Mouse (Mus musculus) lung, embryonic 15.5 days (tissue): ENCODE data around the gene Nlrp4e. TPM values are rescaled to one million over a fixed set of nuclear protein-coding genes. Genes with fewer than 3 reads are reported as not detected.
"Not testable (repeated sequence)": the region's sequence is repeated elsewhere in the genome, so short reads cannot be mapped to it uniquely, and the experiment has no call there.

Experiments used
- ATAC-seq: fragments of 200-750 bp; cut with Nextera tagmentation; 2 replicates; pipeline ENCODE4 v1.8.0; 2017; ENCODE audit warnings: moderate number of reproducible peaks, borderline replicate concordance; ENCODE audit not compliant: low FRiP score, low TSS enrichment; ENCODE audit errors: extremely low read depth
- H3K27ac ChIP-seq: fragments of 300-500 bp; sonication (generic); 2 replicates; pipeline ENCODE4 v1.5.1; 2015; ENCODE audit warnings: moderate library complexity, mild to moderate bottlenecking, inconsistent platforms
- H3K27me3 ChIP-seq: fragments of 300-500 bp; sonication (generic); 2 replicates; pipeline ENCODE4 v1.6.1; 2015; ENCODE audit warnings: inconsistent platforms
- H3K36me3 ChIP-seq: fragments of 300-500 bp; sonication (generic); 2 replicates; pipeline ENCODE4 v1.6.1; 2015; ENCODE audit warnings: inconsistent platforms
- H3K4me1 ChIP-seq: fragments of 300-500 bp; sonication (generic); 2 replicates; pipeline ENCODE4 v1.6.1; 2015; ENCODE audit warnings: inconsistent platforms
- H3K4me2 ChIP-seq: fragments of 300-500 bp; sonication (generic); 2 replicates; pipeline ENCODE4 v1.6.1; 2015; ENCODE audit warnings: inconsistent platforms, mild to moderate bottlenecking, moderate library complexity
- H3K4me3 ChIP-seq: fragments of 300-500 bp; sonication (generic); 2 replicates; pipeline ENCODE4 v1.5.1; 2015; ENCODE audit warnings: mild to moderate bottlenecking, inconsistent platforms
- H3K9ac ChIP-seq: fragments of 300-500 bp; sonication (generic); 2 replicates; pipeline ENCODE4 v1.6.1; 2015; ENCODE audit warnings: inconsistent platforms
- H3K9me3 ChIP-seq: fragments of 300-500 bp; sonication (generic); 2 replicates; pipeline ENCODE4 v1.6.1; 2016; ENCODE audit warnings: inconsistent platforms
- WGBS: fragments of 180-500 bp; shearing (Covaris S2); methylation state at CpG from one replicate; pipeline ENCODE4 v1.1.7; 2015; 5-methylcytosine and 5-hydroxymethylcytosine counted together
- microRNA-seq: library from miRNA; unstranded; fragments of <30 nt; microRNA quantifications from one replicate; pipeline ENCODE4, GENCODE M21; 2016
- polyA plus RNA-seq: library from polyadenylated mRNA; unstranded; fragments of >200 nt; fragmentation: Nextera tagmentation; extraction: Ambion mirVana; gene quantifications from 2 replicates; pipeline ENCODE4 v1.2.1, GENCODE M21; 2015

The Nlrp4e gene
- not detected in 2 replicates for polyA plus RNA-seq

DNA sequence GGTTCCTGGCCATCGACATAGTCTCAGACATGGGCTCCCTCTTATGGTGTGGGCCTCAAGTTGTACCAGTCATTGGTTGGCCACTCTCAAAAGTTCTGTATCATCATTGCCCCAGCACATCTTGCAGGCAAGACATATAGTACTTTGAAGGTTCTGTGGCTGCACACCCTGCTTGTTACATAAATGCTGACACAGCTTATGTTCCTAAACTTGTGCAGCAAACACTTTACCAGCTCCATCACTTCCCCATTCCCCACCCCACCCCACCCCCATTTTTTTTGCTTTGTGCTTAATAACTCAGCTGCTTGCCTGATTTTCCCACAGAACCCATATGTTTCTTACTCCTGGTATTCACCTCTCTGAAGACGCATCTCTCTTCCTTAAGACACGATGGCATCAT lies at the start of gene Nlrp4e:
Gene Nlrp4e, plus strand, starts transcription at position 301 of the 400 bp plus-strand sequence.
- not testable (repeated sequence) for ATAC-seq

GRCm38 (mm10) chr7:23251582-23251981 lies 49.4 kb upstream of the Nlrp4e start, which contains the start of gene Vmn1r166:
Vmn1r166 (minus strand) TSS chr7:23251682.
- ATAC-seq, H3K4me3 ChIP-seq: not testable (repeated sequence)
- no CpG with 5 or more reads among the region's 2 CpGs for WGBS

More for the DNA sequence above, at the start of gene Nlrp4e:
- not testable (repeated sequence) for H3K4me3 ChIP-seq, H3K4me2 ChIP-seq, H3K27me3 ChIP-seq, H3K36me3 ChIP-seq, H3K27ac ChIP-seq, H3K4me1 ChIP-seq, H3K9me3 ChIP-seq, H3K9ac ChIP-seq
- WGBS, result 80% methylated on average over 3 of the region's 3 CpGs

GRCm38 (mm10) chr7:23278800-23279199 lies 22.2 kb upstream of the Nlrp4e start, which contains the start of gene Gm6902:
Gm6902 (minus strand) TSS chr7:23278900.
- not testable (repeated sequence) for H3K9ac ChIP-seq, H3K27me3 ChIP-seq, ATAC-seq, H3K36me3 ChIP-seq, H3K9me3 ChIP-seq, H3K4me1 ChIP-seq, H3K4me2 ChIP-seq, H3K4me3 ChIP-seq, H3K27ac ChIP-seq
- WGBS, result no CpG with 5 or more reads among the region's 2 CpGs

More at GRCm38 (mm10) chr7:23251582-23251981, 49.4 kb upstream of the Nlrp4e start, which contains the start of gene Vmn1r166:
- not testable (repeated sequence) for H3K27me3 ChIP-seq, H3K4me1 ChIP-seq, H3K27ac ChIP-seq, H3K9ac ChIP-seq, H3K36me3 ChIP-seq, H3K4me2 ChIP-seq, H3K9me3 ChIP-seq

- not testable (repeated sequence) for H3K4me1 ChIP-seq, H3K4me2 ChIP-seq, H3K36me3 ChIP-seq, H3K4me3 ChIP-seq, H3K27me3 ChIP-seq, ATAC-seq, H3K27ac ChIP-seq, H3K9ac ChIP-seq, H3K9me3 ChIP-seq
- WGBS, result 91% methylated on average over 13 of the region's 13 CpGs
These were observed 57.3 kb downstream of the Nlrp4e start for GRCm38 (mm10) chr7:23358311-23358710.

GRCm38 (mm10) chr7:23385589-23385988 lies 84.6 kb downstream of the Nlrp4e start, which contains the start of gene Nlrp5:
Nlrp5 (plus strand) TSS chr7:23385889.
- no peaks in the 10 kb centered on the region for H3K36me3 ChIP-seq
- ATAC-seq, result no peak
- no peaks in the 10 kb centered on the region for H3K27me3 ChIP-seq
- no peaks in the 10 kb centered on the region for H3K9me3 ChIP-seq
- no peak within 1 kb of the TSS for H3K9ac ChIP-seq
- H3K4me2 ChIP-seq, result no peak within 1 kb of the TSS
- H3K4me1 ChIP-seq, result no peaks in the 10 kb centered on the region
- 67% methylated on average over 10 of the region's 10 CpGs for WGBS
- H3K4me3 ChIP-seq, result no peak within 1 kb of the TSS
- no peak within 1 kb of the TSS for H3K27ac ChIP-seq

Small RNA genes lying within 50 kb of the gene (microRNA-seq; reads per million reads assigned to microRNA genes)
- gene Gm25196, result not detected

Other genes with a start within 250 kb of the Nlrp4e start
- not detected in 2 replicates for gene Vmn1r163, start 245.7 kb upstream of the Nlrp4e start, polyA plus RNA-seq
- gene Gm8720, start 233.7 kb upstream of the Nlrp4e start, polyA plus RNA-seq, result not detected in 2 replicates
- not detected in 2 replicates for gene Gm10662, start 156.7 kb upstream of the Nlrp4e start, polyA plus RNA-seq
- gene Vmn1r165, start 83.9 kb upstream of the Nlrp4e start, polyA plus RNA-seq, result not detected in 2 replicates
- not detected in 2 replicates for gene Vmn1r166, start 49.5 kb upstream of the Nlrp4e start, polyA plus RNA-seq
- gene Gm6902, start 22.3 kb upstream of the Nlrp4e start, polyA plus RNA-seq, result not detected in 2 replicates
- gene Nlrp5, start 84.7 kb downstream of the Nlrp4e start, polyA plus RNA-seq, result 0.04 TPM in 1 of 2 replicates, not detected in the other
- not detected in 2 replicates for gene Vmn1r167, start 206.0 kb downstream of the Nlrp4e start, polyA plus RNA-seq
- gene Vmn1r168, start 238.5 kb downstream of the Nlrp4e start, polyA plus RNA-seq, result not detected in 2 replicates